Mouse (Mus musculus) monocyte, adult 59 days (primary cell): ENCODE data around the gene Poc1a. TPM values are rescaled to one million over a fixed set of nuclear protein-coding genes. Genes with fewer than 3 reads are reported as not detected.

Experiments
- total RNA-seq, 2 experiments: library from RNA; stranded (reverse); gene quantifications; one replicate each; pipeline ENCODE4 v1.2.4; 2023

Poc1a gene
- total RNA-seq, result 1 to 10 TPM; 2.6 to 2.8 TPM

GRCm38 (mm10) chr9:106280808-106281544, at the start of gene Poc1a:
TSS of gene Poc1a (plus strand) at chr9:106281061.

GRCm38 (mm10) chr9:106368112-106368717, 87.4 kb downstream of the Poc1a start, which contains the start of gene Dusp7:
TSS of gene Dusp7 (plus strand) at chr9:106368632.

Other genes with a start within 250 kb of the Poc1a start
- not detected for gene Col6a4, start 184.3 kb upstream of the Poc1a start, total RNA-seq
- under 1 TPM; 0.49 to 0.66 TPM for gene Glyctk, start 122.9 kb upstream of the Poc1a start, total RNA-seq
- gene Wdr82, start 110.1 kb upstream of the Poc1a start, total RNA-seq, result 10 to 100 TPM; 66.3 to 72.7 TPM
- 10 to 100 TPM; 41.3 to 48.1 TPM for gene Ppm1m, start 81.3 kb upstream of the Poc1a start, total RNA-seq
- 100 to 1,000 TPM in 1 of 2 experiments, 10 to 100 TPM in 1; 98.6 to 113 TPM for gene Twf2, start 78.0 kb upstream of the Poc1a start, total RNA-seq
- gene Tlr9, start 58.5 kb upstream of the Poc1a start, total RNA-seq, result 10 to 100 TPM; 86.4 to 96.0 TPM
- 10 to 100 TPM; 67.2 to 76.3 TPM for gene Alas1, start 32.4 kb upstream of the Poc1a start, total RNA-seq
- 10 to 100 TPM; 38.7 to 44.6 TPM for gene Dusp7, start 87.6 kb downstream of the Poc1a start, total RNA-seq
- gene Rpl29, start 148.4 kb downstream of the Poc1a start, total RNA-seq, result 100 to 1,000 TPM; 647 to 744 TPM
- gene Acy1, start 157.3 kb downstream of the Poc1a start, total RNA-seq, result 1 to 10 TPM; 1.6 to 1.7 TPM
- 1 to 10 TPM; 2.5 to 6.6 TPM for gene Abhd14b, start 166.4 kb downstream of the Poc1a start, total RNA-seq
- gene Abhd14a, start 166.6 kb downstream of the Poc1a start, total RNA-seq, result 1 to 10 TPM in 1 of 2 experiments, under 1 TPM in 1; 0.66 to 3.3 TPM
- gene Pcbp4, start 172.2 kb downstream of the Poc1a start, total RNA-seq, result 1 to 10 TPM; 1.3 to 2.0 TPM
- under 1 TPM; 0.27 to 0.31 TPM for gene Gpr62, start 184.9 kb downstream of the Poc1a start, total RNA-seq
- 10 to 100 TPM; 18.4 to 19.8 TPM for gene Rrp9, start 194.9 kb downstream of the Poc1a start, total RNA-seq
- gene Parp3, start 195.9 kb downstream of the Poc1a start, total RNA-seq, result 10 to 100 TPM; 28.7 to 34.4 TPM
- gene Iqcf1, start 218.9 kb downstream of the Poc1a start, total RNA-seq, result not detected
- not detected for gene Iqcf5, start 233.5 kb downstream of the Poc1a start, total RNA-seq